Mouse (Mus musculus): ENCODE data around the gene Stx5a.

Stx5a gene

GRCm38 (mm10) chr19:8803204-8803780 is 62.1 kb downstream of the Stx5a start:
- no peak for DNase-seq

GRCm38 (mm10) chr19:8803879-8804660 is 62.9 kb downstream of the Stx5a start:
- DNase-seq: no peak
